Mouse (Mus musculus) liver, adult 2 months (tissue): ENCODE measurements at regions not wholly inside any gene's neighbourhood (a gene's known extent, or its start where the extent isn't known, plus 50 kb on each side); places are given as distances from the start of the nearest gene placed in this dataset.

ENCODE experiments used
- CTCF ChIP-seq: fragments of 200-500 bp; IDR thresholded peaks from 2 replicates; pipeline ENCODE4 v1.5.1; 2011; ENCODE audit warnings: low read depth, low read length, control low read depth
- POLR2A ChIP-seq: fragments of 200-500 bp; IDR thresholded peaks from 2 replicates; pipeline ENCODE4 v1.6.1; 2011; ENCODE audit warnings: low read length, control low read depth; ENCODE audit not compliant: insufficient read depth; ENCODE audit errors: extremely low read depth

GRCm38 (mm10) chr1:88562361-88562760 lies 52.5 kb upstream of the Glrp1 start:
- no peak for TF ChIP-seq POLR2A
- TF ChIP-seq CTCF: peak; percentile 96
